Mouse (Mus musculus) embryonic fibroblast, embryonic 13.5 days (primary cell): Measurements from ENCODE around the gene Spcs2.

ENCODE experiments used
- CTCF ChIP-seq: IDR thresholded peaks from 2 replicates; pipeline ENCODE4 v1.5.1; 2011; ENCODE audit warnings: mild to moderate bottlenecking, control low read depth, low read length, moderate library complexity, borderline replicate concordance; ENCODE audit not compliant: insufficient read depth
- POLR2A ChIP-seq: IDR thresholded peaks from 2 replicates; pipeline ENCODE4 v1.6.1; 2011; ENCODE audit warnings: low read depth, mild to moderate bottlenecking, control low read depth, low read length, moderate library complexity

GRCm38 (mm10) chr7:99890168-99890755, 27.0 kb upstream of the Spcs2 start:
- TF ChIP-seq CTCF = no peak
- no peak for TF ChIP-seq POLR2A
